Mouse (Mus musculus) forebrain, embryonic 11.5 days (tissue): Measurements from ENCODE around the gene Lama1. TPM values are rescaled to one million over a fixed set of nuclear protein-coding genes. Genes with fewer than 3 reads are reported as not detected.

ENCODE experiments used
- ATAC-seq: fragments of 200-750 bp; cut with Nextera tagmentation; replicated peaks from 2 replicates; pipeline ENCODE4 v1.8.0; 2017; ENCODE audit warnings: moderate TSS enrichment; ENCODE audit not compliant: low FRiP score
- DNase-seq: peaks from one replicate; pipeline ENCODE4 v3.0.0-alpha.2; 2017; ENCODE audit warnings: low spot score
- H3K27ac ChIP-seq: fragments of 300-500 bp; sonication (generic); 2 replicates; pipeline ENCODE4 v1.5.1; 2014; ENCODE audit warnings: low read depth, low read length
- H3K27me3 ChIP-seq: fragments of 300-500 bp; sonication (generic); 2 replicates; pipeline ENCODE4 v1.6.1; 2014; ENCODE audit warnings: mild to moderate bottlenecking, low read length, mixed read lengths; ENCODE audit not compliant: control insufficient read depth, insufficient read depth
- H3K36me3 ChIP-seq: fragments of 300-500 bp; sonication (generic); 2 replicates; pipeline ENCODE4 v1.6.1; 2014; ENCODE audit warnings: mild to moderate bottlenecking, low read length, moderate library complexity, mixed read lengths; ENCODE audit not compliant: control insufficient read depth, insufficient read depth
- H3K4me1 ChIP-seq: fragments of 300-500 bp; sonication (generic); replicated peaks from 2 replicates; pipeline ENCODE4 v1.6.1; 2014; ENCODE audit warnings: low read length, mixed read lengths; ENCODE audit not compliant: control insufficient read depth, insufficient read depth
- H3K4me2 ChIP-seq: fragments of 300-500 bp; sonication (generic); 2 replicates; pipeline ENCODE4 v1.6.1; 2014; ENCODE audit warnings: low read depth, mild to moderate bottlenecking, low read length, moderate library complexity, mixed read lengths; ENCODE audit not compliant: severe bottlenecking
- H3K4me3 ChIP-seq: fragments of 300-500 bp; sonication (generic); 2 replicates; pipeline ENCODE4 v1.5.1; 2014; ENCODE audit warnings: low read depth, low read length
- H3K9ac ChIP-seq: fragments of 300-500 bp; sonication (generic); 2 replicates; pipeline ENCODE4 v1.6.1; 2014; ENCODE audit warnings: low read length
- H3K9me3 ChIP-seq: fragments of 300-500 bp; sonication (generic); 2 replicates; pipeline ENCODE4 v1.6.1; 2016; ENCODE audit warnings: low read length, mixed read lengths; ENCODE audit not compliant: control insufficient read depth
- WGBS: fragments of 180-500 bp; shearing (Covaris S2); extraction: QIAGEN DNeasy Blood & Tissue Kit; methylation state at CpG from one replicate; pipeline ENCODE4 v1.1.7; 2014; 5-methylcytosine and 5-hydroxymethylcytosine counted together
- polyA plus RNA-seq: library from polyadenylated mRNA; unstranded; fragments of >200 nt; fragmentation: Nextera tagmentation; extraction: Ambion mirVana; gene quantifications from 2 replicates; pipeline ENCODE4 v1.2.1, GENCODE M21; 2014

Gene Lama1
- 28.5 and 31.5 TPM in 2 replicates for polyA plus RNA-seq

- DNase-seq (peak; percentile 94), ATAC-seq (peak; percentile 86)
- H3K4me3 ChIP-seq: peak within 1 kb of the TSS; percentile 76
- no peaks in the 10 kb centered on the region; the same call in 1 of the 2 replicates for H3K27me3 ChIP-seq
- H3K4me1 ChIP-seq: peaks cover 14% of the 10 kb centered on the region
- H3K9me3 ChIP-seq: no peaks in the 10 kb centered on the region
- H3K27ac ChIP-seq: peak within 1 kb of the TSS; percentile 81
- 1% methylated on average over 28 of the region's 32 CpGs for WGBS
- H3K36me3 ChIP-seq: no peaks in the 10 kb centered on the region
- peak within 1 kb of the TSS; percentile 89 for H3K9ac ChIP-seq
- peak within 1 kb of the TSS; percentile 87 for H3K4me2 ChIP-seq
Observed at GRCm38 (mm10) chr17:67696694-67697386, at the start of gene Lama1. Gene Lama1, plus strand, starts transcription at chr17:67697259.

- Histone ChIP-seq H3K27ac (no peak overlapping the region), H3K27me3 (no peaks in the 10 kb centered on the region), H3K9ac (no peak overlapping the region), H3K4me2 (no peak overlapping the region), H3K9me3 (no peaks in the 10 kb centered on the region), H3K4me1 (no peaks in the 10 kb centered on the region), H3K36me3 (no peaks in the 10 kb centered on the region), H3K4me3 (no peak overlapping the region)
- ATAC-seq (peak; percentile 85), DNase-seq (peak; percentile 68)
- 14% methylated on average over 4 of the region's 4 CpGs for WGBS
Observed at GRCm38 (mm10) chr17:67651506-67651905, 45.6 kb upstream of the Lama1 start.

- Histone ChIP-seq H3K4me3 (no peak overlapping the region), H3K4me2 (no peak overlapping the region), H3K27me3 (no peaks in the 10 kb centered on the region), H3K36me3 (no peaks in the 10 kb centered on the region), H3K27ac (no peak overlapping the region), H3K9ac (no peak overlapping the region), H3K9me3 (no peaks in the 10 kb centered on the region), H3K4me1 (no peaks in the 10 kb centered on the region)
- DNase-seq (no peak), ATAC-seq (no peak)
- 86% methylated on average over 3 of the region's 3 CpGs for WGBS
Observed at GRCm38 (mm10) chr17:67664299-67664698, 32.8 kb upstream of the Lama1 start.

- no peak for DNase-seq
- no peaks in the 10 kb centered on the region for H3K27me3 ChIP-seq
- no peaks in the 10 kb centered on the region for H3K36me3 ChIP-seq
- H3K27ac ChIP-seq: no peak overlapping the region
- H3K4me2 ChIP-seq: no peak overlapping the region
- 65% methylated on average over 5 of the region's 5 CpGs for WGBS
- ATAC-seq: no peak
- no peak overlapping the region for H3K4me3 ChIP-seq
- no peaks in the 10 kb centered on the region for H3K4me1 ChIP-seq
- no peak overlapping the region for H3K9ac ChIP-seq
- H3K9me3 ChIP-seq: no peaks in the 10 kb centered on the region
Observed at GRCm38 (mm10) chr17:67666981-67667380, 30.1 kb upstream of the Lama1 start.

- no peaks in the 10 kb centered on the region for H3K27me3 ChIP-seq
- no peak overlapping the region for H3K4me3 ChIP-seq
- DNase-seq (peak; percentile 88), ATAC-seq (no peak)
- no peaks in the 10 kb centered on the region for H3K9me3 ChIP-seq
- no peaks in the 10 kb centered on the region for H3K36me3 ChIP-seq
- H3K4me2 ChIP-seq: no peak overlapping the region
- H3K9ac ChIP-seq: no peak overlapping the region
- no peak overlapping the region for H3K27ac ChIP-seq
- no peaks in the 10 kb centered on the region for H3K4me1 ChIP-seq
- WGBS: 17% methylated on average over 3 of the region's 3 CpGs
Observed at GRCm38 (mm10) chr17:67667981-67668380, 29.1 kb upstream of the Lama1 start.

- Histone ChIP-seq H3K9me3 (no peaks in the 10 kb centered on the region), H3K4me2 (no peak overlapping the region), H3K4me3 (no peak overlapping the region), H3K4me1 (no peaks in the 10 kb centered on the region), H3K27me3 (no peaks in the 10 kb centered on the region), H3K27ac (no peak overlapping the region), H3K36me3 (no peaks in the 10 kb centered on the region), H3K9ac (no peak overlapping the region)
- ATAC-seq (no peak), DNase-seq (no peak)
- WGBS: 79% methylated on average over 1 of the region's 1 CpGs
Observed at GRCm38 (mm10) chr17:67678576-67678975, 18.5 kb upstream of the Lama1 start.

- Histone ChIP-seq H3K36me3 (no peaks in the 10 kb centered on the region), H3K27me3 (no peaks in the 10 kb centered on the region), H3K27ac (no peak overlapping the region), H3K9ac (no peak overlapping the region), H3K4me1 (no peaks in the 10 kb centered on the region), H3K4me2 (no peak overlapping the region), H3K4me3 (no peak overlapping the region), H3K9me3 (no peaks in the 10 kb centered on the region)
- WGBS: 77% methylated on average over 6 of the region's 6 CpGs
- DNase-seq: no peak
- ATAC-seq: no peak
Observed at GRCm38 (mm10) chr17:67681084-67681483, 16.0 kb upstream of the Lama1 start.

- no peak overlapping the region for H3K4me3 ChIP-seq
- H3K27me3 ChIP-seq: no peaks in the 10 kb centered on the region
- H3K4me1 ChIP-seq: no peaks in the 10 kb centered on the region
- H3K27ac ChIP-seq: no peak overlapping the region
- H3K36me3 ChIP-seq: no peaks in the 10 kb centered on the region
- DNase-seq: no peak
- no peak overlapping the region for H3K9ac ChIP-seq
- no peak for ATAC-seq
- H3K9me3 ChIP-seq: no peaks in the 10 kb centered on the region
- H3K4me2 ChIP-seq: no peak overlapping the region
- 54% methylated on average over 14 of the region's 14 CpGs for WGBS
Observed at GRCm38 (mm10) chr17:67685022-67685743, 11.9 kb upstream of the Lama1 start.
